24 mouse cellular contexts compared by ENCODE assay signal in genomic region chr17:63108035-63108434, GRCm38 (mm10).
DNase-seq lines count a peak whose midpoint lies in the region; ATAC-seq and TF ChIP-seq lines count a peak whose summit lies in the region.
"Had no signal": no experiment of that assay in that cellular context is flagged by ENCODE, and none has a peak within 500 bp of the region (broad histone marks: within the 10 kb centered on the region; RNA-seq: fewer than 3 reads in every experiment).

No protein-coding gene starts in this region.

- TF ChIP-seq POLR2A in brain, embryonic 14.5 days (IDR thresholded peaks at IDR 0.05; ENCODE audit: borderline replicate concordance, extremely low read depth, insufficient read depth, insufficient read length, poor library complexity, severe bottlenecking), result no peak

- no peak overlapping the region for H3K9ac ChIP-seq in hindbrain, embryonic 11.5 days (ENCODE audit: low read depth, low read length)
- H3K9ac ChIP-seq in hindbrain, embryonic 14.5 days, result no peak overlapping the region
- H3K9ac ChIP-seq in midbrain, embryonic 16.5 days (ENCODE audit: low read depth, low read length), result no peak overlapping the region
- H3K9ac ChIP-seq: embryonic facial prominence, embryonic 12.5 days; kidney, embryonic 15.5 days; limb, embryonic 13.5 days; liver, embryonic 12.5 days; stomach, embryonic 15.5 days had no signal

- H3K36me3 ChIP-seq in hindbrain, embryonic 11.5 days (ENCODE audit: control insufficient read depth, insufficient read depth, low read length), result no peaks in the 10 kb centered on the region
- H3K36me3 ChIP-seq in hindbrain, embryonic 14.5 days (replicated peaks; ENCODE audit: control insufficient read depth, insufficient read depth), result no peaks in the 10 kb centered on the region
- H3K36me3 ChIP-seq in midbrain, embryonic 16.5 days (ENCODE audit: control insufficient read depth, insufficient read depth, low read length), result no peaks in the 10 kb centered on the region
- H3K36me3 ChIP-seq: embryonic facial prominence, embryonic 12.5 days; kidney, embryonic 15.5 days; limb, embryonic 13.5 days; liver, embryonic 12.5 days; stomach, embryonic 15.5 days had no signal

- peak; percentile 71; the same call in 1 of the 2 replicates for ATAC-seq in hindbrain, embryonic 11.5 days (ENCODE audit: low FRiP score)
- no peak for ATAC-seq in hindbrain, embryonic 14.5 days (ENCODE audit: low FRiP score)
- ATAC-seq in midbrain, embryonic 16.5 days, result no peak
- ATAC-seq: activated CD4-positive, CD25-positive, alpha-beta regulatory T cell, adult 4 months; liver, embryonic 12.5 days had no signal

- no peak overlapping the region for H3K4me3 ChIP-seq in hindbrain, embryonic 11.5 days (ENCODE audit: low read depth, low read length)
- H3K4me3 ChIP-seq in hindbrain, embryonic 14.5 days (replicated peaks; ENCODE audit: low read length), result no peak overlapping the region
- no peak overlapping the region for H3K4me3 ChIP-seq in midbrain, embryonic 16.5 days (ENCODE audit: low read depth, low read length)
- H3K4me3 ChIP-seq: embryonic facial prominence, embryonic 12.5 days; heart, adult 2 months; kidney, embryonic 15.5 days; limb, embryonic 13.5 days; liver, embryonic 12.5 days; stomach, embryonic 15.5 days had no signal

- H3K27ac ChIP-seq in hindbrain, embryonic 11.5 days (ENCODE audit: low read depth, low read length), result no peak overlapping the region
- no peak overlapping the region for H3K27ac ChIP-seq in hindbrain, embryonic 14.5 days
- 0 out of 2 replicates have a peak overlapping the region, but pooled peaks have one; percentile 28 for H3K27ac ChIP-seq in midbrain, embryonic 16.5 days (ENCODE audit: low read length)
- H3K27ac ChIP-seq: embryonic facial prominence, embryonic 12.5 days; heart, adult 2 months; kidney, embryonic 15.5 days; limb, embryonic 13.5 days; liver, embryonic 12.5 days; stomach, embryonic 15.5 days had no signal

- peak; percentile 41 for DNase-seq in embryo, embryonic 10 days (ENCODE audit: low spot score)
- DNase-seq in embryo, embryonic 9.5 days (ENCODE audit: extremely low spot score), result no peak
- DNase-seq in hindbrain, embryonic 11.5 days (ENCODE audit: low spot score), result peak; percentile 23
- no peak for DNase-seq in hindbrain, embryonic 14.5 days (ENCODE audit: low spot score)
- peak; percentile 57 for DNase-seq in brain, embryonic 14.5 days (ENCODE audit: low read depth)
- DNase-seq in cerebellum, postnatal 36 days, result no peak
- DNase-seq: adrenal gland, adult 8-10 months; cerebellum, adult 8-10 months; gastrocnemius, postnatal 36 days; heart, adult 2 months; kidney, adult 11 months; kidney, postnatal 4 days; lung, adult 18-20 months; lung, postnatal 10 days; right cerebral cortex, adult 18-20 months; right cerebral cortex, postnatal 4 days; thymus, postnatal 25 days had no signal

- no peak for TF ChIP-seq CTCF in brain, embryonic 14.5 days (IDR thresholded peaks at IDR 0.05; ENCODE audit: borderline replicate concordance, extremely low read depth, insufficient read depth, insufficient read length)

- H3K4me2 ChIP-seq in hindbrain, embryonic 11.5 days (replicated peaks; ENCODE audit: low read depth, low read length), result no peak overlapping the region
- no peak overlapping the region for H3K4me2 ChIP-seq in hindbrain, embryonic 14.5 days (replicated peaks)
- no peak overlapping the region for H3K4me2 ChIP-seq in midbrain, embryonic 16.5 days (ENCODE audit: low read length)
- H3K4me2 ChIP-seq: embryonic facial prominence, embryonic 12.5 days; kidney, embryonic 15.5 days; limb, embryonic 13.5 days; liver, embryonic 12.5 days; stomach, embryonic 15.5 days had no signal

- no peaks in the 10 kb centered on the region for H3K27me3 ChIP-seq in hindbrain, embryonic 11.5 days (ENCODE audit: control insufficient read depth, insufficient read depth, low read length)
- no peaks in the 10 kb centered on the region for H3K27me3 ChIP-seq in hindbrain, embryonic 14.5 days (ENCODE audit: control insufficient read depth, insufficient read depth, low read length)
- no peaks in the 10 kb centered on the region for H3K27me3 ChIP-seq in midbrain, embryonic 16.5 days (ENCODE audit: control insufficient read depth, insufficient read depth, low read depth, low read length)
- H3K27me3 ChIP-seq: embryonic facial prominence, embryonic 12.5 days; kidney, embryonic 15.5 days; limb, embryonic 13.5 days; liver, embryonic 12.5 days; stomach, embryonic 15.5 days had no signal

- H3K9me3 ChIP-seq in hindbrain, embryonic 11.5 days (ENCODE audit: control insufficient read depth, low read length), result no peaks in the 10 kb centered on the region
- no peaks in the 10 kb centered on the region for H3K9me3 ChIP-seq in hindbrain, embryonic 14.5 days (ENCODE audit: control insufficient read depth, low read length)
- no peaks in the 10 kb centered on the region for H3K9me3 ChIP-seq in midbrain, embryonic 16.5 days (replicated peaks; ENCODE audit: control insufficient read depth, low read length, poor library complexity, severe bottlenecking)
- H3K9me3 ChIP-seq: embryonic facial prominence, embryonic 12.5 days; kidney, embryonic 15.5 days; limb, embryonic 13.5 days; liver, embryonic 12.5 days; stomach, embryonic 15.5 days had no signal

- H3K4me1 ChIP-seq in hindbrain, embryonic 11.5 days (replicated peaks; ENCODE audit: control insufficient read depth, insufficient read depth, low read length), result no peaks in the 10 kb centered on the region
- peaks cover 20% of the 10 kb centered on the region for H3K4me1 ChIP-seq in hindbrain, embryonic 14.5 days (replicated peaks; ENCODE audit: control insufficient read depth, insufficient read depth, low read length)
- H3K4me1 ChIP-seq in midbrain, embryonic 16.5 days (ENCODE audit: control insufficient read depth, insufficient read depth, low read length), result peaks cover 15% of the 10 kb centered on the region
- H3K4me1 ChIP-seq: embryonic facial prominence, embryonic 12.5 days; limb, embryonic 13.5 days; liver, embryonic 12.5 days; stomach, embryonic 15.5 days had no signal

- 65% methylated on average over 5 of the region's 5 CpGs for WGBS in hindbrain, embryonic 11.5 days
- 43% methylated on average over 5 of the region's 5 CpGs for WGBS in hindbrain, embryonic 14.5 days
- 38% methylated on average over 5 of the region's 5 CpGs for WGBS in midbrain, embryonic 16.5 days

Comparison
In these comparisons a context has a peak if more than half of its experiments do, and no peak if none do; other contexts are left out.
1. DNase-seq: peak in embryo, embryonic 10 days (single experiment), hindbrain, embryonic 11.5 days (single experiment) and brain, embryonic 14.5 days (single experiment); none in embryo, embryonic 9.5 days (single experiment), hindbrain, embryonic 14.5 days (single experiment) and cerebellum, postnatal 36 days (0 of 2).